Mouse (Mus musculus): ENCODE results near the gene Mdk.

GRCm38 (mm10) chr2:91978547-91978946 is 46.5 kb upstream of the Mdk start:
- TF ChIP-seq EP300 (IDR thresholded peaks at IDR 0.05; ENCODE audit: insufficient read depth, low read depth, low read length) (no peak), CTCF (IDR thresholded peaks at IDR 0.05; ENCODE audit: low read depth, low read length) (no peak), POLR2A (IDR thresholded peaks at IDR 0.05; ENCODE audit: insufficient read depth, low read length) (no peak)
